Mouse (Mus musculus) heart, embryonic 15.5 days (tissue): ENCODE results near the gene Cysrt1. TPM values are rescaled to one million over a fixed set of nuclear protein-coding genes. Genes with fewer than 3 reads are reported as not detected.
A peak's percentile ranks its signal among the peaks of the same experiment; 100 is the strongest.

Experiments
- ATAC-seq: fragments of 200-750 bp; cut with Nextera tagmentation; replicated peaks from 2 replicates; pipeline ENCODE4 v1.8.0; 2017; ENCODE audit warnings: low read depth, moderate TSS enrichment; ENCODE audit not compliant: insufficient number of reproducible peaks, insufficient read depth, low FRiP score
- H3K27ac ChIP-seq: fragments of 300-500 bp; sonication (generic); 2 replicates; pipeline ENCODE4 v1.5.1; 2015; ENCODE audit warnings: mild to moderate bottlenecking, inconsistent platforms
- H3K27me3 ChIP-seq: fragments of 300-500 bp; sonication (generic); 2 replicates; pipeline ENCODE4 v1.6.1; 2015; ENCODE audit warnings: inconsistent platforms
- H3K36me3 ChIP-seq: fragments of 300-500 bp; sonication (generic); 2 replicates; pipeline ENCODE4 v1.6.1; 2015; ENCODE audit warnings: mild to moderate bottlenecking, inconsistent platforms
- H3K4me1 ChIP-seq: fragments of 300-500 bp; sonication (generic); replicated peaks from 2 replicates; pipeline ENCODE4 v1.6.1; 2015; ENCODE audit warnings: inconsistent platforms
- H3K4me2 ChIP-seq: fragments of 300-500 bp; sonication (generic); 2 replicates; pipeline ENCODE4 v1.6.1; 2015; ENCODE audit warnings: inconsistent platforms, mild to moderate bottlenecking, moderate library complexity
- H3K4me3 ChIP-seq: fragments of 300-500 bp; sonication (generic); 2 replicates; pipeline ENCODE4 v1.5.1; 2015; ENCODE audit warnings: mild to moderate bottlenecking, inconsistent platforms
- H3K9ac ChIP-seq: fragments of 300-500 bp; sonication (generic); 2 replicates; pipeline ENCODE4 v1.6.1; 2015; ENCODE audit warnings: mild to moderate bottlenecking, inconsistent platforms
- H3K9me3 ChIP-seq: fragments of 300-500 bp; sonication (generic); replicated peaks from 2 replicates; pipeline ENCODE4 v1.6.1; 2016; ENCODE audit warnings: inconsistent platforms
- WGBS: fragments of 180-500 bp; shearing (Covaris S2); methylation state at CpG from one replicate; pipeline ENCODE4 v1.1.7; 2015; ENCODE audit warnings: mixed read lengths; 5-methylcytosine and 5-hydroxymethylcytosine counted together
- polyA plus RNA-seq: library from polyadenylated mRNA; unstranded; fragments of >200 nt; fragmentation: Nextera tagmentation; extraction: Ambion mirVana; gene quantifications from 2 replicates; pipeline ENCODE4 v1.2.1, GENCODE M21; 2015

Gene Cysrt1
- polyA plus RNA-seq, 1 experiment from 2014 or later, result 0.30 TPM

- no peaks in the 10 kb centered on the region for H3K36me3 ChIP-seq
- no peak for ATAC-seq
- no peak overlapping the region for H3K27ac ChIP-seq
- peaks cover 52% of the 10 kb centered on the region for H3K27me3 ChIP-seq
- no peak overlapping the region for H3K9ac ChIP-seq
- WGBS, result 66% methylated on average over 4 of the region's 4 CpGs
- H3K4me3 ChIP-seq, result no peak overlapping the region
- H3K4me1 ChIP-seq, result peaks cover 5% of the 10 kb centered on the region; the same call in 1 of the 2 replicates
- H3K4me2 ChIP-seq, result no peak overlapping the region
- no peaks in the 10 kb centered on the region for H3K9me3 ChIP-seq
These were observed 8.8 kb downstream of the Cysrt1 start for GRCm38 (mm10) chr2:25233421-25233820.

- no peak overlapping the region for H3K4me3 ChIP-seq
- peaks cover 10% of the 10 kb centered on the region for H3K4me1 ChIP-seq
- peaks cover 43% of the 10 kb centered on the region for H3K27me3 ChIP-seq
- 56% methylated on average over 12 of the region's 12 CpGs for WGBS
- no peak overlapping the region for H3K27ac ChIP-seq
- no peaks in the 10 kb centered on the region for H3K9me3 ChIP-seq
- H3K4me2 ChIP-seq, result no peak overlapping the region
- no peak overlapping the region for H3K9ac ChIP-seq
- H3K36me3 ChIP-seq, result no peaks in the 10 kb centered on the region
- no peak for ATAC-seq
These were observed 11.2 kb downstream of the Cysrt1 start for GRCm38 (mm10) chr2:25231038-25231437.

GRCm38 (mm10) chr2:25230581-25230980, 11.7 kb downstream of the Cysrt1 start:
- H3K36me3 ChIP-seq, result no peaks in the 10 kb centered on the region
- peaks cover 38% of the 10 kb centered on the region for H3K27me3 ChIP-seq
- 83% methylated on average over 7 of the region's 7 CpGs for WGBS
- no peak overlapping the region for H3K27ac ChIP-seq
- H3K4me1 ChIP-seq, result peaks cover 14% of the 10 kb centered on the region
- H3K9ac ChIP-seq, result no peak overlapping the region
- no peak overlapping the region for H3K4me3 ChIP-seq
- H3K4me2 ChIP-seq, result no peak overlapping the region
- no peak for ATAC-seq
- no peaks in the 10 kb centered on the region for H3K9me3 ChIP-seq

- H3K27me3 ChIP-seq, result peaks cover 29% of the 10 kb centered on the region
- no peak overlapping the region for H3K27ac ChIP-seq
These were observed 12.7 kb downstream of the Cysrt1 start for GRCm38 (mm10) chr2:25229582-25229981.

GRCm38 (mm10) chr2:25228995-25229530, 13.2 kb downstream of the Cysrt1 start:
- Histone ChIP-seq H3K27me3 (peaks cover 28% of the 10 kb centered on the region), H3K4me2 (peak overlapping the region; percentile 59; the same call in 1 of the 2 replicates), H3K36me3 (no peaks in the 10 kb centered on the region), H3K4me3 (peak overlapping the region; percentile 36; the same call in 1 of the 2 replicates), H3K9me3 (no peaks in the 10 kb centered on the region), H3K4me1 (peaks cover 17% of the 10 kb centered on the region), H3K9ac (no peak overlapping the region), H3K27ac (no peak overlapping the region)
- no peak for ATAC-seq
- WGBS, result 66% methylated on average over 6 of the region's 6 CpGs

More at GRCm38 (mm10) chr2:25229582-25229981, 12.7 kb downstream of the Cysrt1 start:
- 67% methylated on average over 5 of the region's 5 CpGs for WGBS
- Histone ChIP-seq H3K4me3 (no peak overlapping the region), H3K4me2 (no peak overlapping the region), H3K9me3 (no peaks in the 10 kb centered on the region), H3K36me3 (no peaks in the 10 kb centered on the region), H3K9ac (no peak overlapping the region), H3K4me1 (peaks cover 17% of the 10 kb centered on the region)
- ATAC-seq, result no peak

GRCm38 (mm10) chr2:25228431-25228889, 13.8 kb downstream of the Cysrt1 start:
- H3K4me3 ChIP-seq, result peak overlapping the region; percentile 36
- H3K9me3 ChIP-seq, result no peaks in the 10 kb centered on the region
- H3K27ac ChIP-seq, result peak overlapping the region; percentile 73
- no peaks in the 10 kb centered on the region for H3K36me3 ChIP-seq
- no peak for ATAC-seq
- peaks cover 21% of the 10 kb centered on the region for H3K4me1 ChIP-seq
- peak overlapping the region; percentile 21 for H3K9ac ChIP-seq
- H3K4me2 ChIP-seq, result peak overlapping the region; percentile 59
- under 1% methylated on average over 7 of the region's 7 CpGs for WGBS
- H3K27me3 ChIP-seq, result peaks cover 28% of the 10 kb centered on the region

GRCm38 (mm10) chr2:25227406-25227805, 14.8 kb downstream of the Cysrt1 start:
- ATAC-seq, result no peak
- H3K27ac ChIP-seq, result no peak overlapping the region
- peaks cover 23% of the 10 kb centered on the region for H3K27me3 ChIP-seq
- 86% methylated on average over 4 of the region's 4 CpGs for WGBS
- H3K4me1 ChIP-seq, result peaks cover 25% of the 10 kb centered on the region
- H3K4me2 ChIP-seq, result no peak overlapping the region
- no peaks in the 10 kb centered on the region for H3K9me3 ChIP-seq
- no peak overlapping the region for H3K9ac ChIP-seq
- H3K4me3 ChIP-seq, result no peak overlapping the region
- H3K36me3 ChIP-seq, result no peaks in the 10 kb centered on the region

GRCm38 (mm10) chr2:25226864-25227263, 15.4 kb downstream of the Cysrt1 start:
- Histone ChIP-seq H3K4me2 (no peak overlapping the region), H3K4me1 (peaks cover 25% of the 10 kb centered on the region), H3K36me3 (peaks cover 2% of the 10 kb centered on the region; the same call in 1 of the 2 replicates), H3K4me3 (no peak overlapping the region), H3K9ac (no peak overlapping the region), H3K27me3 (peaks cover 22% of the 10 kb centered on the region), H3K27ac (no peak overlapping the region), H3K9me3 (no peaks in the 10 kb centered on the region)
- WGBS, result 79% methylated on average over 5 of the region's 5 CpGs
- ATAC-seq, result no peak

- Histone ChIP-seq H3K4me3 (peak overlapping the region; percentile 55), H3K27ac (peak overlapping the region; percentile 98), H3K9ac (0 out of 2 replicates have a peak overlapping the region, but pooled peaks have one; percentile 61), H3K4me2 (peak overlapping the region; percentile 61), H3K4me1 (peaks cover 25% of the 10 kb centered on the region), H3K9me3 (no peaks in the 10 kb centered on the region), H3K36me3 (peaks cover 11% of the 10 kb centered on the region; the same call in 1 of the 2 replicates), H3K27me3 (peaks cover 16% of the 10 kb centered on the region)
- 70% methylated on average over 8 of the region's 8 CpGs for WGBS
- no peak for ATAC-seq
These were observed 16.4 kb downstream of the Cysrt1 start for GRCm38 (mm10) chr2:25225811-25226379.

- H3K9me3 ChIP-seq, result no peaks in the 10 kb centered on the region
- H3K27ac ChIP-seq, result peak overlapping the region; percentile 98
- peaks cover 11% of the 10 kb centered on the region; the same call in 1 of the 2 replicates for H3K36me3 ChIP-seq
- peak overlapping the region; percentile 61 for H3K4me2 ChIP-seq
- peak; percentile 94 for ATAC-seq
- 2% methylated on average over 41 of the region's 41 CpGs for WGBS
- peaks cover 25% of the 10 kb centered on the region for H3K4me1 ChIP-seq
- H3K4me3 ChIP-seq, result peak overlapping the region; percentile 55
- peaks cover 8% of the 10 kb centered on the region; the same call in 1 of the 2 replicates for H3K27me3 ChIP-seq
- peak overlapping the region; percentile 61 for H3K9ac ChIP-seq
These were observed 17.2 kb downstream of the Cysrt1 start for GRCm38 (mm10) chr2:25224766-25225752.

- peak within 1 kb of the TSS; percentile 73 for H3K4me3 ChIP-seq
- H3K9me3 ChIP-seq, result no peaks in the 10 kb centered on the region
- peaks cover 11% of the 10 kb centered on the region; the same call in 1 of the 2 replicates for H3K36me3 ChIP-seq
- H3K4me2 ChIP-seq, result peak within 1 kb of the TSS; percentile 85
- WGBS, result 0% methylated on average over 17 of the region's 17 CpGs
- H3K4me1 ChIP-seq, result peaks cover 25% of the 10 kb centered on the region
- H3K27ac ChIP-seq, result peak within 1 kb of the TSS; percentile 98
- H3K27me3 ChIP-seq, result 0 out of 2 replicates have a peak, but pooled peaks cover 2% of the 10 kb centered on the region
- ATAC-seq, result no peak
- H3K9ac ChIP-seq, result peak within 1 kb of the TSS; percentile 76
These were observed 17.8 kb downstream of the Cysrt1 start, which contains the start of gene Tubb4b for GRCm38 (mm10) chr2:25224492-25224765. TSS of gene Tubb4b (minus strand) at chr2:25224702.
